Mouse (Mus musculus) ES-E14 (cell line): ENCODE measurements around the gene Gnrhr. TPM values are rescaled to one million over a fixed set of nuclear protein-coding genes. Genes with fewer than 3 reads are reported as not detected.

Source experiments
- DNase-seq: peaks from one replicate; pipeline ENCODE4 v3.0.0-alpha.2; 2013; ENCODE audit warnings: low read depth, low spot score
- H3K27ac ChIP-seq: 2 replicates; pipeline ENCODE4 v1.5.1; 2012; ENCODE audit warnings: low read depth, mild to moderate bottlenecking, low read length, moderate library complexity, mixed read lengths; ENCODE audit not compliant: poor library complexity, insufficient read depth, severe bottlenecking
- H3K36me3 ChIP-seq: 2 replicates; pipeline ENCODE4 v1.6.1; 2012; ENCODE audit warnings: mild to moderate bottlenecking, low read length, moderate library complexity, mixed read lengths; ENCODE audit not compliant: control insufficient read depth, poor library complexity, insufficient read depth, severe bottlenecking
- H3K4me1 ChIP-seq, 2 experiments: fragments of 150-350 bp in 1 of 2; sonication (generic) in 1 of 2; 2 replicates each; pipeline ENCODE4 v1.6.1; 2012; ENCODE audit warnings: low read length in 2 of 2, mild to moderate bottlenecking in 1 of 2, mixed read lengths in 1 of 2; ENCODE audit not compliant: control insufficient read depth in 2 of 2, insufficient read depth in 2 of 2, poor library complexity in 1 of 2
- H3K4me3 ChIP-seq, 2 experiments: fragments of 150-350 bp in 1 of 2; sonication (generic) in 1 of 2; 2 replicates each; pipeline ENCODE4 v1.5.1; 2012; ENCODE audit warnings: low read length in 2 of 2, low read depth in 1 of 2, mild to moderate bottlenecking in 1 of 2, mixed read lengths in 1 of 2; ENCODE audit not compliant: insufficient read depth in 1 of 2, poor library complexity in 1 of 2, severe bottlenecking in 1 of 2
- H3K9ac ChIP-seq: 2 replicates; pipeline ENCODE4 v1.6.1; 2012; ENCODE audit warnings: low read depth, mild to moderate bottlenecking, low read length, mixed read lengths; ENCODE audit not compliant: poor library complexity, insufficient read depth, severe bottlenecking
- H3K9me3 ChIP-seq: fragments of 150-350 bp; sonication (generic); 2 replicates; pipeline ENCODE4 v1.6.1; 2012; ENCODE audit warnings: low read depth, mild to moderate bottlenecking, low read length; ENCODE audit not compliant: control insufficient read depth, insufficient read depth
- CHD2 ChIP-seq: IDR thresholded peaks from 2 replicates; pipeline ENCODE4 v1.6.1; 2014; ENCODE audit warnings: mild to moderate bottlenecking, low read depth, low read length, inconsistent platforms
- HCFC1 ChIP-seq: IDR thresholded peaks from 2 replicates; pipeline ENCODE4 v1.6.1; 2012; ENCODE audit warnings: low read length, inconsistent platforms, borderline replicate concordance; ENCODE audit not compliant: insufficient read depth
- MAFK ChIP-seq: IDR thresholded peaks from 2 replicates; pipeline ENCODE4 v1.6.1; 2014; ENCODE audit warnings: mild to moderate bottlenecking, low read depth, low read length, inconsistent platforms; ENCODE audit not compliant: insufficient read depth
- ZC3H11A ChIP-seq: IDR thresholded peaks from 2 replicates; pipeline ENCODE4 v1.6.1; 2012; ENCODE audit warnings: low read depth, mild to moderate bottlenecking, inconsistent platforms, low read length, borderline replicate concordance
- ZNF384 ChIP-seq: IDR thresholded peaks from 2 replicates; pipeline ENCODE4 v1.6.1; 2012; ENCODE audit warnings: low read depth, low read length, inconsistent platforms
- in situ Hi-C, 2 experiments: fragments of 600-800 bp; cut with MboI; formaldehyde crosslinking; loops; one replicate each; pipeline ENCODE4 v1.15.1; 2025; ENCODE audit warnings: low sequenced_read_pairs in 2 of 2, inconsistent platforms in 1 of 2; ENCODE audit not compliant: unreplicated experiment in 2 of 2
- total RNA-seq: library from RNA; depleted of rRNA; stranded (reverse); fragments of 300-350 nt; gene quantifications from 2 replicates; pipeline ENCODE4 v1.2.3, GENCODE M21; 2012; rRNA removed

The Gnrhr gene
- total RNA-seq, 1 experiment: not detected

DNA sequence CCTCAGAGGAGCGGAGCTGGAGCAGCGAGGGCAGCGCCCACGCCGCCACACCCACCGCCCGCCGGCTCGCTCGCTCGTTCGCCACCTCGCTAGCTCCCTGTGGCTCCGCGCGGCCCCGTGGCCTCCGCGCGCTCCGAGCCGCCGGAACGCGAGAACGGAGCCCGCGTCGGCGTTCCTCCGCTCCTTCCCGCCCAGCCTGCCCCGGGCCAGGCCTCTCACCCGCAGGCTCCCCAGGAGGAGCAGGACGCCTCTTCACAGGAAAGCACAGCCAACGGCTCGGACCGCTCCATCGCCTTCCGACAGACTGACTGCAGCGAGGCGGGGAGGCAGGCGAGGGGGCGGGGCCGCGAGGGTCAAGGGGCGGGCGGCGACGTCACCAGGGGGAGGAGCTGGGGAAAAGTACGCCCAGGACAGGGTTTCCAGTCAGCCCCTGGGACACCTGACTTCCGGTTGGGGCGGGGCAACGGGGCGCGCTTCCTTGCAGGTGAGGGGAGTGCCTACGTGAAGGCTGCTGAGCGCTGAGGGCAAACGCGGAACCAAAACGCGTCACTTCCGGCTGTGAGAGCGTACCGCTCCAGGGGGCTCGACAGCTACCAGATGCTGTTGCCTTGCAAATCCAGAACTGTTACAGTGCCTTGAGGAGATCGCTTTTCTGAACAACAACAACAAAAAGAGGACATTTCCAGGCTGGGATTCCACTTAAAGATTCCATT lies 25.1 kb downstream of the Gnrhr start, which contains the start of gene Uba6:
TSS of gene Uba6 (minus strand) at position 355 of the 713 bp plus-strand sequence.
- H3K4me3 ChIP-seq: peak within 1 kb of the TSS; percentile 71 to 88
- peaks cover 0 to 2% of the 10 kb centered on the region in 2 experiments; a peak in 1 of 4 replicates for H3K4me1 ChIP-seq
- DNase-seq: peak; percentile 98
- H3K27ac ChIP-seq: peak within 1 kb of the TSS; percentile 75
- in situ Hi-C loops: no loop called here
- peaks cover 1% of the 10 kb centered on the region; the same call in 1 of the 2 replicates for H3K36me3 ChIP-seq
- TF ChIP-seq HCFC1 (0 out of 2 replicates have a peak, but pooled peaks have one; percentile 43), ZC3H11A (no peak), ZNF384 (no peak), MAFK (no peak), CHD2 (no peak)
- H3K9ac ChIP-seq: peak within 1 kb of the TSS; percentile 90
- no peaks in the 10 kb centered on the region for H3K9me3 ChIP-seq

DNA sequence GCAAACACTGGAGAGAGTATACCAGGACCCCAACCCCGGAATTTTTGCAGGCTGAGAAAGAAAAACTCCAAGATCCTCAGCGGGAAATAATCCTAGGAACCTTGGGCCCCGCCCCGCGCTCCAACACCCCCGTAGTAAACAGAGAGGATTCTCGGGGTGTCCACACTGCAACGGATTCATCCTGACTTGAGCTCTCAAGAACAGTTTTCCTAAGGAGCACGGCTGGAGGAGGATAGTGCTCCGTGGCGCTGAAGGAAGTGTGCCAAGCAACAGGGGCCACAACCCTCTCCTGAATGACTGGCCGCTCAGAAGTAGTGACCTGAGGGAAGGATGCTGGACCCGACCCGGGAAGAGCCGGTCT lies 25.6 kb downstream of the Gnrhr start:
- Histone ChIP-seq H3K9me3 (no peaks in the 10 kb centered on the region), H3K27ac (no peak overlapping the region), H3K4me1 (peaks cover 0 to 2% of the 10 kb centered on the region in 2 experiments; a peak in 1 of 4 replicates), H3K36me3 (peaks cover 1% of the 10 kb centered on the region; the same call in 1 of the 2 replicates), H3K9ac (peak overlapping the region; percentile 90), H3K4me3 (peak overlapping the region; percentile 71 to 88)
- TF ChIP-seq HCFC1: no peak; the same call in 1 of the 2 replicates
- TF ChIP-seq CHD2: no peak
- TF ChIP-seq ZNF384: no peak
- no peak for TF ChIP-seq MAFK
- no peak for TF ChIP-seq ZC3H11A
- in situ Hi-C loops: no loop called here
- DNase-seq: no peak

Other genes starting within 250 kb of the Gnrhr start
- 21.7 and 21.8 TPM in 2 replicates for gene Cenpc1, start 132.3 kb downstream of the Gnrhr start, total RNA-seq
- 0.09 and 0.11 TPM in 2 replicates for gene Stap1, start 126.2 kb downstream of the Gnrhr start, total RNA-seq
- gene Uba6, start 25.1 kb downstream of the Gnrhr start, total RNA-seq: 28.9 and 36.0 TPM in 2 replicates
- gene Tmprss11c, start 91.4 kb upstream of the Gnrhr start, total RNA-seq: not detected in 2 replicates
- 2.1 and 2.5 TPM in 2 replicates for gene Tmprss11d, start 175.5 kb upstream of the Gnrhr start, total RNA-seq